Mouse (Mus musculus) right cerebral cortex, postnatal 14 days (tissue): ENCODE measurements around the gene Igfbp4.

Source experiments
- DNase-seq: peaks from one replicate; pipeline ENCODE4 v3.0.0; 2022

Igfbp4 gene

GRCm38 (mm10) chr11:99042834-99043431 is 1.9 kb downstream of the Igfbp4 start:
- no peak for DNase-seq

- DNase-seq = no peak
Measured at GRCm38 (mm10) chr11:99043632-99044031, 2.6 kb downstream of the Igfbp4 start.

DNA sequence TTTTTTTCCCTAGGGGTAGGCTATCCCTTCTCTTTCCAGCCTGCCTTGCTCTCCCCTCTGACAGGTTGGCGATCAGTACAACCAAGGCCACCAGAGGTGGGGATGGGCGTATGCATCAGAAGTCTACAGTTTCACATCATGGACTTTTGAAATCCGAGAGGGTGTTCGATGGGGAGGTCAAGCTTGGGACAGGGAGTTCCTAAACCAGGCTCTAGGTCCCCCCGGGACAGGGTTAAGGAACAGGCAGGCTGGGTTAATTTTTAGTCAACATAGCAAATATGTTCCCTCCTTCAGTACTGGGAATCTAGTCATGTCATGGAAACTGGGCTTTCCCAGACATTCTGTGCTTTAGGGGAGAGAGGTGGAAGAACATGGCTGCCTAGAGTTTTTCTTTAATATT is 3.3 kb downstream of the Igfbp4 start:
- DNase-seq = no peak

DNA sequence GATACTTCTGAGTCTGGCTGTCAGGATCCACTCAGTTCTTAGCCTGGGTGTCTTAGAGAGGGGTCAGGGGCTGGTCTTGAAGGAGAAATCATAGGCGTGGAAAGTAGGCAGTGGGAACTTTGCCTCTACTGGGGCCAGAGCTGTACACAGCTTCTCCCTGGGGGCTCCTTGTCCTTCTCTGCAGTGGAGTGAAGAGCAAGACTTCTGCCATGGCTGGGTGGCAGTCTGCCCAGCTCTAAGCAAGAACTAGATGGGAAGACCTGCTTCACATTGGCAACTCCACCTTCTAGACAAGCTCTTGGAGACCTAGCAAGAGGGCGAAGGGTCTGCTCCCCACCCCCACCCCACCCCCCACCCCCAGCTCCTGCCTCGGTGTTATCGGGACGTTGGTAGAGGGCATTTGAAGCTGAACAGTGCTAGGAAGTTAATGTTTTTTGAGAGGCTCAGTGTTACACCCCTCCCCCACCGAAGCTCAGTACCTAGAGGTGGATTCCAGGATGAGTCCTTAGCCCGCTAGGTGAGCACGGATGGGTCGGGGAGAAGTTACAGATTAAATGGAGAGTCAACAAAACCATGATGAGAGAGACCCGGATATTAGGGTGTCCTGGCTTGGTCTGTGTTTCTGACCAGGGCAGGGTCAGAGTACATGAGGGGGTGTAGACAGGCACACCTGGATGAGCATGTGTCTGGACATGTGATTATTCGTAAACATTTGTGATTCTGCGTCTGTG is 4.3 kb downstream of the Igfbp4 start:
- DNase-seq = no peak

GRCm38 (mm10) chr11:99047120-99047519 is 6.1 kb downstream of the Igfbp4 start:
- DNase-seq = peak; percentile 21

DNA sequence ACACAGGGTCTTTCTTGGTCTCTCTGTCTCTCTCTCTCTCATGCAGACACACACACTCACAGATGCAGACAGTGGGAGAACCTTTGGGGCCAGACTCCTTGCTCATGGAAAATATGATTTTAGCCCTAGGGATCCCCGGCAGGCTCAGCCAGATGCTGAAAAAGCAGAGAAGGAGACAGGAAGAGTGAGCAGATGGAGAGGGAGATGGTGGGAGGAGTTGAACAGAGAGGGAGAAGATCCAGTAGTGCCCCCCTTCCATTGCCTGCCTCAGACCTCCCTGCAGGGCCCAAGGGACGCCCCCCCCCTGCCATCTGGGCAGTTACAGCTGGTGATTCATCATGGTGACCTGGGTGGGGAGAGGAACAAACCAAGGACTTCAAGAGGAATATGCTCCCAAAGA is 6.6 kb downstream of the Igfbp4 start:
- DNase-seq = no peak

- DNase-seq = no peak
Measured at GRCm38 (mm10) chr11:99055143-99055542, 14.1 kb downstream of the Igfbp4 start.

GRCm38 (mm10) chr11:99055571-99056452 is 14.8 kb downstream of the Igfbp4 start:
- no peak for DNase-seq

- DNase-seq = no peak
Measured at GRCm38 (mm10) chr11:99060435-99060834, 19.4 kb downstream of the Igfbp4 start.

DNA sequence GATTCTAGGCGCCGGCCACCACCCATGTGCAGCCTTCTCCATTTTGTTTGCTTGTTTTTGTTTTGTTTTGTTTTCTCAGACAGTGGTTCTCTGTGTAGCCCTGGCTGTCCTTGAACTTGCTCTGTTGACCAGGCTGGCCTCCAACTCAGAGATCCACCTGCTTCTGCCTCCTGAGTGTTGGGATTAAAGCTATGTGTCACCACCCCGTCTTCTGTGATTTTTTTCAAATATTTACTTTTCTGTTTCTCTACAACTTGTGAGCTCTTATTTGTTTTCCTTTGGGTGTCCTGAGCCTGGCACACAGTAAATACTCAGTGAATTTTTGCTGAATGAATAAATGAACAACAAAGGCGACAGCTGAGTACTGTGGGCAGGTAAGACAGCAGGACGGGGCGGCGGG is 21.6 kb downstream of the Igfbp4 start:
- DNase-seq = no peak

DNA sequence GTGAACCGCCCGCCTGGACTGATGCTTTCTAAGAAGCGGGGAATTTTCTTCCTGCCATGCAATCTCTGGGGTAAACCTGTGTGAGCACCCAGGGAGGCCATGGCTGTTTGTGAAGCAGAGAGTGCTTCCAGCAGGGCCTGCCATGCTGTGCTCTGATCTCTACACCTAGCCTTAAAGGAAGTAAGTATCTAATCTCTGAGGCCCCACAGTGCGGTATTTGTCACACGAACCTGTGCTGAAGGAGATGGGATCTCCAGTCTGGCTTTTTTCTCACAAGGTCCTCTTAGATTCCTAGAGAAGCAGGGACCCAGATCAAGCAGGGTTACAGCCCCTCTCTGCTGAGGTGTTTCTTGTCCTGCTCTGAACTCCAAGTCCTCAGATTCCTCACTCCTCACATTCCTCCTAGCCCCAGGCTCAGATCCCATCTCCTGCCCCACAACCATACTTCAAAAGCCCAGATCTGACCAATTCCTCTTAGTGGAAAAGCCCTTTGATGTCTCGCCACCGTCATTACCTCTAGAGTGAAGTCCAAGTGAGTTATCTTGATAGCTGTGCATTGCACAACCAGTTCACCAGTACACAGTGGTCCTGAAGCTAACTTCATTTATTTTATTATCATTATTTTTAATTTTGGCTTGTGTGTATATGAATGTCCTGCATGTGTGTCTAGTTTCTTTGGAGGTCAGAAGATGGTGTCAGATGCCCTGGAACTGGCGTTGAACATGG is 22.5 kb downstream of the Igfbp4 start:
- no peak for DNase-seq

GRCm38 (mm10) chr11:99065353-99065752 is 24.3 kb downstream of the Igfbp4 start:
- DNase-seq = no peak

DNA sequence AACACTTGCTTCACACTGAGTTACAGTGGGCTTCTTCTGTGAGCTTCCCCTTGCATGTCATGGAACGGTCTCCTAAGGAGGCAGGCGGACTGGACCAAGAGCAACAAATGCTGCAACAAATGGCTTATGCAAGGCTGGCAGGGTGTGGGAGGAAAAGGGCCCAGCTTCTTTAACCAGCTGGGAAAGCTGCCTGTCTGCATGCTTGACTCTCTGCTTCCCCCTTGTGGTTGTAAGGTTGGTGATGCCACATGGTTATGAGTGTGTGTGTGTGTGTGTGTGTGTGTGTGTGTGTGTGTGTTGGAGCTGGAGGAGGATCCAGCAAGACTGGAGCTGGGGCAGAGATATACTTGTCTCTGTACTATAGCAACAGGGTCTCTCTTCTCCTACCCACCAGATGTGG is 24.9 kb downstream of the Igfbp4 start:
- peak; percentile 77 for DNase-seq

DNA sequence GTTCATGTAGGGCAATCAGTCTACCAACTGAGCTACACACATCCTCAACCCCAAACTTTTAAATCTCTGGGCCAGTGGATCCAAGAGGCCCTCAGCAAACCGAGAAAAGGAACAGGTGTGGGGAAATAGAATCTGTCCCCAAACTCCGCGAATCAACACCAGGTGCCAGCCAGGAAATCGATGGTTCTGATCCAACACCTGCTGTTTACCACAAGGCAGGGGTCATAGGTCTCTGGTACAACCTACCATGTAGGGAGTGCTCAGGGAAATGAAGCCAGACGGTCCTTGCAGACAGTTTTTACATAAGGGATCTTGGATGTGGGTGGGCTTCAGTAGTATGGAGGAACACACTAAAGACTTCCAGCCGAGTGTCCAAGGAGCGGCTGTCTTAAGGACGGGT is 26.5 kb downstream of the Igfbp4 start:
- no peak for DNase-seq

DNA sequence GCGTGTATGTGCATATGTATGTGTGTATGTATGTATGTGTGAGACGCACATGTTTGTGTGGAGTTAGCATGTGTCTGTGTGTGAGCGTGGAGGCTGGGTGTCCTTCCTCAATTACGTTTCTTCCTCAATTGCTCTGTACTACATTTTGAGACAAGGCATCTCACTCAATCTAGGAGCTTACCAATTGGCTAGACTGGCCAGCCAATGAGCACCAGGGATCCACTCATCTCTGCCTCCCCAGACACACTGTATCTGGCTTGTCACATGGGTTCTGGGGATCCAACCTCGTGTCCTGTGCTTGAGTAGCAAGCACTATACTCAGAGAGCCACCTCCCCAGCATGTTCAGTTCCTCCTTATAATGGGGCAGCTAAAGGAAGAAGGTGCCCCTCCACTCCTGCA is 27.4 kb downstream of the Igfbp4 start:
- no peak for DNase-seq

DNA sequence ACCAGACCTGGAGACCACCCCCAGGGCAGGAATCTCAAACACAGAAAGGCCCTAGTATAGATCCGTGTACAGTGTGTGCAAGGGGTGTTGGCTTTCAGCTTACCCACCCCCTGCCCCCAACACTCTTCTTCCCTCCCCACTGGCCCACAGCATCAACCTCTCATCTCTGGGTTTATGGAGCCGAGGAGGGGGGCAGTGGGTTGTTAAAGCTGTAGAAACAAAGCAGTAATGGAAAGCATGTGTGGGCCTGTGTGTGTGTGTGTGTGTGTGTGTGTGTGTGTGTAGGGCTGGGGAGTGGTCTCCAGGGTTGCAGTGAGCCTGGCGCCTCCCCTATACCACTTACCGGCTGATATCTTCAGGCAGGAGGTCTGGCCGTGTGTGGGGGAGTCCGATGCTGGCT is 30.8 kb downstream of the Igfbp4 start:
- DNase-seq = no peak

DNA sequence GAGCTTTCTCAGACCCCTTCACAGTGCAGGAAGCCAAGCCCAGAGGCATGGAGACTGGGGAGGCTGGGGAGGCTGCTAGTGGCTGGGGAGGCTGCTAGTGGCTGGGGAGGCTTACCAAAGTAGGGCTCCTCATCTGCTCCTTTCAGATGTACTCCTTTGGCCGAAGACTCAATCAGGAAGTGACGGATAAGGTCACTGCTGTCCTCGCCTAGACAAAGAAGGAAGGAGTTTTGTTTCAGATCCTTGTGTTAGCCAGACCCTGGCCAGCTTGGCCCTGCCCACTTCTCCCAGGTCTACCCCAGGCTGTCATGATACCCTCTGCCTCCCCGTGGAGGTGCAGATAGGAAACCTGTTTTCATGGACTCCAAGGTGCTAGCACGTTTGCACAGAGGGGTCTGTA is 32.7 kb downstream of the Igfbp4 start:
- no peak for DNase-seq

GRCm38 (mm10) chr11:99076744-99077319 is 35.8 kb downstream of the Igfbp4 start:
- no peak for DNase-seq

GRCm38 (mm10) chr11:99077869-99078268 is 36.8 kb downstream of the Igfbp4 start:
- DNase-seq = no peak

DNA sequence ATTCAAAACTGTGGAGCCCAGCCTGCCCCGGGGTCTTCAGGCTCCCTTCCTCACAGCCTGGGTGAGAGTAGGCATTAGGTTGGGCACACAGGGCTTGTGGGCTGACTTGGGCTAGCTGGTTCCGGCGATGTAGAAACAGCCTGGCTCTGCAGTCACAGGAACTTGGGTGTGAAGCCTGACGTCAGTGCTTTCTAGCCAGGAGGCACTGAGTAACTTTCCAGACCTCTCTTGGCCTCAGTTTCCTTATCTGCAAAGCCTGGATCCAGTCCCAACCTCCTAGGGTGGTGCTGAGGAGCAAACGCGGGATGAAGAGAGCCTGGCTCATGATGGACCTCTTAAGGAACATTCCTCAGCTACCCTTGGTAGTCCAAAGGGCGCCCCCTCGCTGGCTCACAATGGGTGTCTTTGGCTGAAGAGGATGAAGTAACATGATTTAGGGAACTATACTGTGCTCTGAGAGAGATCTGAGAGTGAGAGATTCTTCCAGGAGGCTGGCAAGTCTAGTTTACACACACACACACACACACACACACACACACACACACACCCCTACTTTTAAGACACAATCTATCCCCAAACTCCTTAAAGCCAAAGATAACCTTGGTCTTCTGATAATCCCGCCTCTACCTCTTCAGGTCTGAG is 40.0 kb downstream of the Igfbp4 start:
- no peak for DNase-seq

DNA sequence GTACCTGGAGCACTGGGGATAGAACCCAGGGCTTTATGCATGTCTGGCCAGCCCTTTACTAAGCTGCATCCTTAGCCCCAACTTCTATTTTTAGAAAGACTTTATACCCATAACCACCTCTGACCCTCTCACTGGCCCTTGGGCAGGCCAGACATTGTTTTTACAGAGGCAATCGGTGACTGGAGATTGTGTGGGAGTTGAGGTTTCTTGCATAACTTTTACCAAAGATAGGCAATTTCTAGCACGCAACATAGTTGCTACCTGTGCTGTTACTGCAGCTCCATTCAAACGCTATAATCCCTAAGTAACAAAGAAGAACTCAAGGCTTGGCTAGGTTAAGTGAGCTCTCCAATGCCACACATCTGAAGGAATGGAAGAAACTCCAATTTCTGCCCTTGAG is 40.5 kb downstream of the Igfbp4 start:
- DNase-seq = no peak

DNA sequence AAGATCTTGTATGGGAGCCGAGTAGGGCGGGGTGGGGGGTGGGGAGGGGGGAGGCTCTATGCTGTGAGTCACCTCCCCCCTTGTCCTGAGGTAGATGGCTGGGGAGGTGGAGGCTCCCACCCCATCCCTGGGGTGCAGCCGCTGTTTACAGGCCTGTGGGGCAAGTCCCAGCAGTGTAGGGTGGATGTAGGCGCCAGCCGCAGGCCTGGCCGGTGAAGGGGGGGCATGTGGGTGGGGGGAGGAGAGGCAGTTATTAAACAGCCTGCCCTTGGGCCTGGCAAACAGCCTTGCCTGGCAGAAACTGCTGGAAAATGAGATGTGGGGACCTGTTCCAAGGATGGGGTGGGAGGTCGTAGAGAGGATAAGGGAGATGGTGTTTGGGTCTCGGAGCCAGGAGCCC is 41.1 kb downstream of the Igfbp4 start:
- DNase-seq = no peak
